Mouse (Mus musculus): ENCODE measurements around the gene 1700016C15Rik.

DNA sequence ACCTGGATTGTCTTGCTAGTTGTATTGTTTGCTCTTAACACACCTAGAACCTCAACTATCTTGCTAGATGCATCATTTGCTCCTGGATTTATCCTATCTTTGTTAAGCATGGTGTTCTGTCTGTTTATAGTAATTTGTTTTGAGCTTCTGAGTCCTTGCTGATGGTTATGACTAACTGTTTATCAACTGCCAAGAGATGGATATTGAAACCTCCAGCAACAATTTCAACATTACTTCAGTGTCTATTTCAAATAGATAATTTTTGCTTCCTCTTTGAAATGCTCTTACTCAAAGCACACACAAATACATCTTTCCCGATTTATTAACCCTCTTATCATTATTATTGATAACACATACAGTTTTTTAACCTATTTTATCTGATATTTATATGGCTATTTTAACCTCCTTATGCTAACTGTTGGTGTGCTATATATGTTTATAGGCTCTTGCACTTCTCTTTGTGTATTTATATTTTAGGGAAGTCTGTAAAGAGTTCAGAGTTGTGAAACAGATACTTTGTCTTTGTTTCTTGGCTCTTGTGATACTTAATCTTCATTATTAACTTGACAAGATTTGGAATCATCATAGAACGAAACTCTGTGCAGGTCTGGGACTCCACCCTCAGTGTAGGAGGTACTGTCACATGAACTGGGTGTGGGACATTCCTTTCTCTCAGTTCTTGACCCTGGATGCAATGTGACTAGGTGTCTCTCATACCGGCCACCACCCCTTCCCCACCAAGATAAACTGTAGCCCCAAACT, 15.8 kb upstream of the 1700016C15Rik start:
- TF ChIP-seq CTCF (IDR thresholded peaks at IDR 0.05; ENCODE audit: extremely low read depth, insufficient read depth, insufficient read length, insufficient replicate concordance) (no peak), POLR2A (IDR thresholded peaks at IDR 0.05; ENCODE audit: low read depth, low read length) (no peak)

Data from spleen, adult 2 months (tissue).